In genomic region chr17:5621626-5622591, GRCm38 (mm10) we compare ENCODE assay signal across 21 mouse cellular contexts.
DNase-seq lines count a peak whose midpoint lies in the region; ATAC-seq and TF ChIP-seq lines count a peak whose summit lies in the region.
"Had no signal": no experiment of that assay in that cellular context is flagged by ENCODE, and none has a peak within 500 bp of the region (broad histone marks: within the 10 kb centered on the region; RNA-seq: fewer than 3 reads in every experiment).

No protein-coding gene starts in this region.

- no peaks in the 10 kb centered on the region for H3K4me1 ChIP-seq in forebrain, embryonic 15.5 days
- H3K4me1 ChIP-seq in forebrain, embryonic 14.5 days (ENCODE audit: control insufficient read depth, insufficient read depth, low read length), result no peaks in the 10 kb centered on the region
- 0 out of 2 replicates have a peak, but pooled peaks cover 3% of the 10 kb centered on the region for H3K4me1 ChIP-seq in hindbrain, postnatal 0 days (ENCODE audit: insufficient read depth, low read length)
- H3K4me1 ChIP-seq: embryonic facial prominence, embryonic 13.5 days; intestine, embryonic 15.5 days had no signal

- H3K27me3 ChIP-seq in forebrain, embryonic 15.5 days, result no peaks in the 10 kb centered on the region
- H3K27me3 ChIP-seq in forebrain, embryonic 14.5 days (replicated peaks; ENCODE audit: control insufficient read depth, insufficient read depth, low read length), result no peaks in the 10 kb centered on the region
- H3K27me3 ChIP-seq in hindbrain, postnatal 0 days (ENCODE audit: insufficient read depth, low read length), result no peaks in the 10 kb centered on the region
- H3K27me3 ChIP-seq: embryonic facial prominence, embryonic 13.5 days; heart, embryonic 12.5 days; hindbrain, embryonic 13.5 days; intestine, embryonic 15.5 days had no signal

- H3K9ac ChIP-seq in forebrain, embryonic 15.5 days (replicated peaks), result no peak overlapping the region
- no peak overlapping the region for H3K9ac ChIP-seq in forebrain, embryonic 14.5 days (ENCODE audit: low read length)
- H3K9ac ChIP-seq in hindbrain, postnatal 0 days (replicated peaks; ENCODE audit: low read length), result no peak overlapping the region
- H3K9ac ChIP-seq: embryonic facial prominence, embryonic 13.5 days; heart, embryonic 12.5 days; hindbrain, embryonic 13.5 days; intestine, embryonic 15.5 days had no signal

- H3K4me3 ChIP-seq in forebrain, embryonic 15.5 days, result no peak overlapping the region
- no peak overlapping the region for H3K4me3 ChIP-seq in forebrain, embryonic 14.5 days (ENCODE audit: low read depth, low read length)
- no peak overlapping the region for H3K4me3 ChIP-seq in hindbrain, postnatal 0 days (ENCODE audit: low read length)
- H3K4me3 ChIP-seq: embryonic facial prominence, embryonic 13.5 days; heart, embryonic 12.5 days; hindbrain, embryonic 13.5 days; intestine, embryonic 15.5 days had no signal

- no peak for ATAC-seq in forebrain, embryonic 15.5 days (replicated peaks)
- no peak for ATAC-seq in forebrain, embryonic 14.5 days
- 0 out of 2 replicates have a peak, but pooled peaks have one; percentile 16 for ATAC-seq in megakaryocyte-erythroid progenitor cell, adult 5-6 weeks (replicated peaks; ENCODE audit: low FRiP score, low TSS enrichment, poor library complexity, severe bottlenecking)
- no peak for ATAC-seq in hindbrain, postnatal 0 days
- ATAC-seq: activated CD4-positive, CD25-positive, alpha-beta regulatory T cell, adult 4 months; CD4-positive, CD25-positive, alpha-beta regulatory T cell, adult 4 months; intestine, embryonic 15.5 days had no signal

- DNase-seq in forebrain, embryonic 14.5 days (ENCODE audit: low spot score), result no peak
- peak; percentile 27 to 50 for DNase-seq in urinary bladder, adult 18-20 months (ENCODE audit: low spot score in 2 of 2)
- DNase-seq in urinary bladder, postnatal 25 days (ENCODE audit: low spot score), result no peak
- peak; percentile 86 for DNase-seq in cerebellum, adult 9-10 months
- DNase-seq in retina, embryonic 14.5 days (ENCODE audit: low spot score), result no peak
- no peak for DNase-seq in hindbrain, postnatal 0 days (ENCODE audit: low spot score)
- DNase-seq: adrenal gland, postnatal 14 days; heart, postnatal 14 days; kidney, adult 9 months; kidney, postnatal 25 days; lung, postnatal 14 days; right cerebral cortex, adult 18-20 months; thymus, postnatal 25 days had no signal

- H3K36me3 ChIP-seq in forebrain, embryonic 15.5 days, result no peaks in the 10 kb centered on the region
- H3K36me3 ChIP-seq in forebrain, embryonic 14.5 days (ENCODE audit: control insufficient read depth, insufficient read depth, low read length), result no peaks in the 10 kb centered on the region
- H3K36me3 ChIP-seq in hindbrain, postnatal 0 days (ENCODE audit: insufficient read depth, low read length), result no peaks in the 10 kb centered on the region
- H3K36me3 ChIP-seq: embryonic facial prominence, embryonic 13.5 days; heart, embryonic 12.5 days; hindbrain, embryonic 13.5 days; intestine, embryonic 15.5 days had no signal

- TF ChIP-seq CTCF in hindbrain, postnatal 0 days (IDR thresholded peaks at IDR 0.05; ENCODE audit: low read depth), result no peak

- H3K4me2 ChIP-seq in forebrain, embryonic 15.5 days (replicated peaks), result no peak overlapping the region
- H3K4me2 ChIP-seq in forebrain, embryonic 14.5 days (ENCODE audit: low read length), result no peak overlapping the region
- H3K4me2 ChIP-seq in hindbrain, postnatal 0 days (ENCODE audit: low read depth, low read length), result no peak overlapping the region
- H3K4me2 ChIP-seq: embryonic facial prominence, embryonic 13.5 days; heart, embryonic 12.5 days; hindbrain, embryonic 13.5 days; intestine, embryonic 15.5 days had no signal

- no peaks in the 10 kb centered on the region for H3K9me3 ChIP-seq in forebrain, embryonic 15.5 days
- no peaks in the 10 kb centered on the region for H3K9me3 ChIP-seq in forebrain, embryonic 14.5 days (replicated peaks; ENCODE audit: control insufficient read depth, low read length)
- H3K9me3 ChIP-seq in hindbrain, postnatal 0 days (ENCODE audit: low read length), result no peaks in the 10 kb centered on the region
- H3K9me3 ChIP-seq: embryonic facial prominence, embryonic 13.5 days; heart, embryonic 12.5 days; hindbrain, embryonic 13.5 days; intestine, embryonic 15.5 days had no signal

- H3K27ac ChIP-seq in forebrain, embryonic 15.5 days (replicated peaks), result peak overlapping the region; percentile 44; the same call in 1 of the 2 replicates
- H3K27ac ChIP-seq in forebrain, embryonic 14.5 days (ENCODE audit: low read depth, low read length), result no peak overlapping the region
- no peak overlapping the region for H3K27ac ChIP-seq in hindbrain, postnatal 0 days
- H3K27ac ChIP-seq: embryonic facial prominence, embryonic 13.5 days; hindbrain, embryonic 13.5 days; intestine, embryonic 15.5 days had no signal

- 76% methylated on average over 25 of the region's 25 CpGs for WGBS in forebrain, embryonic 15.5 days
- 78% methylated on average over 25 of the region's 25 CpGs for WGBS in forebrain, embryonic 14.5 days
- 70% methylated on average over 25 of the region's 25 CpGs for WGBS in hindbrain, postnatal 0 days

Comparison
In these comparisons a context has a peak if more than half of its experiments do, and no peak if none do; other contexts are left out.
1. DNase-seq: peak in urinary bladder, adult 18-20 months (2 of 2) and cerebellum, adult 9-10 months (single experiment); none in forebrain, embryonic 14.5 days (single experiment), urinary bladder, postnatal 25 days (single experiment), retina, embryonic 14.5 days (single experiment) and hindbrain, postnatal 0 days (single experiment).